Mouse (Mus musculus): Measurements from ENCODE around the gene Krtap4-9.
"Not testable (repeated sequence)": the region's sequence is repeated elsewhere in the genome, so short reads cannot be mapped to it uniquely, and the experiment has no call there.

The Krtap4-9 gene

DNA sequence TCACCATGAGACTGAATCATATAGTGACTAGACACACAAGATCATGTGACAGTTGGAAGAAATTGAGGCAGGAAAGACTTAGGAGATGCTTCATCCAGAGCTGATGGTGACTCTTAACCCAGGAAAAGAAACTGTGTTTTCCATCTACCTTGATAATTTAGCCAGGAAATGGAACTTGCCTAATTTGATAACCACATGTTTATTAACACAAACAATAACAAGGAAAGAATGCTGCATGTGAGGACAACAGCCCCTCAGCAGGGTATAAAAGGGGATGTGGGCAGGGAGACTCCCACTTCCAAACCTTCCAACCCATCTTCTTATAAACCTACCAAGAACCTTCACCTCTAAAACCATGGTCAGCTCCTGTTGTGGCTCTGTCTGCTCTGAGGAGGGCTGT is at the start of gene Krtap4-9:
Krtap4-9 (plus strand) TSS at position 301 of the 400 bp plus-strand sequence.
- DNase-seq (ENCODE audit: low spot score in 2 of 2), result not testable (repeated sequence)

DNA sequence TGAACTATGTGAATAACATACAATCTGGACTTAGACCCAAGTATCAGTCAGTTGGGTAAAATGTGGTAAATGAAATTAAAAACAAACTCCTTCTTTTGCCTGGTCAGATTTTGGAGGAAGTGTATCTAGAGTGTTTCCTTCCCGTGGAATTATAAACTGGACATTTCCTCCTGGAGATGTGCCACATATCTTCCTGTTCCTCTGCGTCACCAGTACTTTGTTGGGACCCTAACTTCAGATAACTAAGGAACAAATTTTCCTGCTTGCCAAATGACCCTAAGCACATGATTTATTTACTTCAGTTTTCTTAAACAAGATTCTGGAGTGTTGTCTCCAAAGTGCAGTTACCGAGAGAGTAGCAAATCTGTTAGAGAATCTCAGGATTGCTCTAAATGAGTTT is 41.0 kb upstream of the Krtap4-9 start:
- DNase-seq (ENCODE audit: low spot score in 2 of 2), result no peak

DNA sequence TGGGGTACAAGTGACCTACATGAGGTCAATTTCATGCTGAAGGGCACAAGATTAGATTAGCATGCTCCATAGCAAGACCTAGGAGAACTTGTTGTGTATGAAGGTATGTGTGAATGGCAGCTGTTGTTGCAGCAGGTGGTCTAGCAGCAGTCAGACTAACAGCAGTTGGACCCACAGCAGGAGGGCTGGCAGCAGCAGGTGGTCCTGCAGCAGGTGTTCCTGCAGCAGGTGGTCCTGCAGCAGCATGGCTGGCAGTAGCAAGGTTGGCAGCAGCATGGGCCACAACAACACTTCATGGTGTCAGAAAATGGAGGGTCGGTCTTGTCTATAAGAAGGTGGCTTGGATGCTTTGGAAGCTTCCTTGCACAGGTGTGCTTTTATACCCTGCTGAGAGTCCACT is 26.1 kb upstream of the Krtap4-9 start:
- DNase-seq (ENCODE audit: low spot score in 2 of 2), result no peak

DNA sequence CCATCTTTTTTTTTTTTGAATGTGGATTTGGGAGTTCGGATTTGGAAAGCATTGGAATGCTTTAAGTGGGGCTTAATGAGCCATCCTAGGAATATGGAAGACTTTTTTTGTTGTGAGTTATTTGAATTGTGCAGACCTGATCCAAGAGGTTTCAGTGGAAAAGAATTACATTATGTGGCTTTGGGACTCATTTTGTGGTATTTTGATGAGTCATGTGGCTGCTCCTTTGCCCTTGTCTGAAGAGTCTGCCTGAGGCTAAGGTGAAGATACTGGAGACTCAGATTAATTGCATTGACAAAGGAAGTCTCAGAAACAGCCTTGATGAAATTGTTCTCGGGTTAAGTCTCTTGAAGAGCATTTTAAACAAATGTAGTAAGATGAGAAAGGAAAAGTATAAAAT is 16.6 kb upstream of the Krtap4-9 start:
- DNase-seq (ENCODE audit: low spot score in 2 of 2), result no peak

DNA sequence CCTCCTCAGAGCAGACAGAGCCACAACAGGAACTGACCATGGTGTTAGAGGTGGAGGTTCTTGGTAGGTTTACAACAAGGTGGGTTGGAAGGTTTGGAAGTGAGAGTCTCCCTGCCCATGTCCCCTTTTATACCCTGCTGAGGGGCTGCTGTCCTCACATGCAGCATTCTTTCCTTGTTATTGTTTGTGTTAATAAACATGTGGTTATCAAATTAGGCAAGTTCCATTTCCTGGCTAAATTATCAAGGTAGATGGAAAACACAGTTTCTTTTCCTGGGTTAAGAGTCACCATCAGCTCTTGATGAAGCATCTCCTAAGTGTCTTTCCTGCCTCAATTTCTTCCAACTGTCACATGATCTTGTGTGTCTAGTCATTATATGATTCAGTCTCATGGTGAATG is 12.2 kb upstream of the Krtap4-9 start, which contains the start of gene Gm11595:
Gm11595 (minus strand) TSS at position 101 of the 400 bp plus-strand sequence.
- DNase-seq (ENCODE audit: low spot score in 2 of 2), result not testable (repeated sequence)

- no peak for DNase-seq (ENCODE audit: low spot score in 2 of 2)
Measured at GRCm38 (mm10) chr11:99778401-99778800, 6.6 kb upstream of the Krtap4-9 start.

DNA sequence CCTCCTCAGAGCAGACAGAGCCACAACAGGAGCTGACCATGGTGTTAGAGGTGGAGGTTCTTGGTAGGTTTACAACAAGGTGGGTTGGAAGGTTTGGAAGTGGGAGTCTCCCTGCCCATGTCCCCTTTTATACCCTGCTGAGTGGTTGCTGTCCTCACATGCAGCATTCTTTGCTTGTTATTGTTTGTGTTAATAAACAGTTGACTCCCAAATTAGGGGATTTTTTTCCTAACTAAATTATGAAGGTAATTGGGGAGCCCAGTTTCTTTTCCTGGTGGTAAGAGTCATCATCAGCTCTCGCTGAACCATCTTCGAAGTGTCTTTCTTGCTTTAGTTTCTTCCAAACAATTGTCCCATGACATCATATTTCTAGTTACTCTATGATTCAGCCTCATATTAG is 4.4 kb upstream of the Krtap4-9 start, which contains the start of gene Krtap4-8:
Krtap4-8 (minus strand) TSS at position 101 of the 400 bp plus-strand sequence.
- DNase-seq (ENCODE audit: low spot score in 2 of 2), result no peak

DNA sequence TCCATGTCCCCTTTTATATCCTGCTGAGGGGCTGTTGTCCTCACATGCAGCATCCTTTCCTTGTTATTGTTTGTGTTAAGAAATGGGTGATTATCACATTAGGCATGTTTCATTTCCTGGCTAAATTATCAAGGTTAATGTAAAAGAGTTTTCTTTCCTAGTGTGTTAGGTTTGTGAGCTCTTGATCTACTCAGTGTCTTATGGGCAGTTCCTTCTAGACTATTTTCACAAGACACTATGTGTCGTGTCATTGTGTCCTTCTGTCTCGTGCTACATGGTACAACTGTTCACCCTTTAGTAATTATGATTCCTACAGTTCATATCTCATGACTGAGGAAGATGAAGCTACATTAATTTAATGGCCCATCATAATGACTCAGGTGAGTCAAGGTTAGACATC is 8.4 kb downstream of the Krtap4-9 start, which contains the start of gene Gm11596:
Gm11596 (minus strand) TSS at position 101 of the 400 bp plus-strand sequence.
- DNase-seq (ENCODE audit: low spot score in 2 of 2), result no peak

GRCm38 (mm10) chr11:99798832-99799231 is 13.8 kb downstream of the Krtap4-9 start, which contains the start of gene Gm11569:
Gene Gm11569 (minus strand): TSS chr11:99798932.
- not testable (repeated sequence) for DNase-seq (ENCODE audit: low spot score in 2 of 2)

DNA sequence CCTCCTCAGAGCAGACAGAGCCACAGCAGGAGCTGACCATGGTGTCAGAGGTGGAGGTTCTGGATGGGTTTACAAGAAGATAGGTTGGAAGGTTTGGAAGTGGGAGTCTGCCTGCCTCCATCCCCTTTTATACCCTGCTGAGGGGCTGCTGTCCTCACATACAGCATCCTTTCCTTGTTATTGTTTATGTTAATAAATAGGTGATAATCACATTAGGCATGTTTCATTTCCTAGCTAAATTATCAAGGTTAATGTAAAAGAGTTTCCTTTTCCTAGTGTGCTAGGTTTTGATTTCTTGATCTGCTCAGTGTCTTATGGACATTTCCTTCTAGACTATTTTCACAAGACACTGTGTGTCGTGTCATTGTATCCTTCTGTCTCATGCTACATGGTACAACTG is 19.3 kb downstream of the Krtap4-9 start, which contains the start of gene Gm11554:
Gm11554 (minus strand) TSS at position 101 of the 400 bp plus-strand sequence.
- not testable (repeated sequence) for DNase-seq (ENCODE audit: low spot score in 2 of 2)

DNA sequence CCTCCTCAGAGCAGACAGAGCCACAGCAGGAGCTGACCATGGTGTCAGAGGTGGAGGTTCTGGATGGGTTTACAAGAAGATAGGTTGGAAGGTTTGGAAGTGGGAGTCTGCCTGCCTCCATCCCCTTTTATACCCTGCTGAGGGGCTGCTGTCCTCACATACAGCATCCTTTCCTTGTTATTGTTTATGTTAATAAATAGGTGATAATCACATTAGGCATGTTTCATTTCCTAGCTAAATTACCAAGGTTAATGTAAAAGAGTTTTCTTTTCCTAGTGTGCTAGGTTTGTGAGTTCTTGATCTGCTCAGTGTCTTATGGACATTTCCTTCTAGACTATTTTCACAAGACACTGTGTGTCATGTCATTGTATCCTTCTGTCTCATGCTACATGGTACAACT is 24.8 kb downstream of the Krtap4-9 start, which contains the start of gene Krtap4-13:
Krtap4-13 (minus strand) TSS at position 101 of the 400 bp plus-strand sequence.
- DNase-seq (ENCODE audit: low spot score in 2 of 2), result not testable (repeated sequence)

GRCm38 (mm10) chr11:99815566-99815965 is 30.6 kb downstream of the Krtap4-9 start, which contains the start of gene Gm11564:
Gene Gm11564 (minus strand): TSS chr11:99815666.
- DNase-seq (ENCODE audit: low spot score in 2 of 2), result not testable (repeated sequence)
